Mouse (Mus musculus): ENCODE results near the gene Celf5.

GRCm38 (mm10) chr10:81525017-81525694, 42.6 kb upstream of the Celf5 start:
- TF ChIP-seq CTCF (IDR thresholded peaks at IDR 0.05; ENCODE audit: control insufficient read depth, insufficient read depth, insufficient read length) (no peak), USF1 (IDR thresholded peaks at IDR 0.05; ENCODE audit: low read depth) (no peak), MYOD1 (IDR thresholded peaks at IDR 0.05; ENCODE audit: control insufficient read depth, insufficient read length, low read depth) (no peak), MAX (IDR thresholded peaks at IDR 0.05) (no peak), CEBPB (IDR thresholded peaks at IDR 0.05; ENCODE audit: low read depth) (no peak), MYOG (IDR thresholded peaks at IDR 0.05; ENCODE audit: control insufficient read depth, extremely low read depth, insufficient read length) (no peak), FOSL1 (IDR thresholded peaks at IDR 0.05; ENCODE audit: insufficient read depth, low read length, poor library complexity, severe bottlenecking) (no peak)
